Mouse (Mus musculus) MEL (cell line): ENCODE results near the gene Kirrel3. TPM values are rescaled to one million over a fixed set of nuclear protein-coding genes. Genes with fewer than 3 reads are reported as not detected.

Source experiments
- DNase-seq: peaks from one replicate; pipeline ENCODE4 v3.0.0; 2011; ENCODE audit warnings: low read depth, low spot score
- H3K27ac ChIP-seq: 2 replicates; pipeline ENCODE4 v1.5.1; 2012; ENCODE audit warnings: low read depth, mild to moderate bottlenecking, control low read depth, low read length, moderate library complexity; ENCODE audit not compliant: control insufficient read depth
- H3K27me3 ChIP-seq, 2 experiments: fragments of 150-350 bp in 1 of 2; sonication (generic) in 1 of 2; 2 replicates each; pipeline ENCODE4 v1.6.1; 2012; ENCODE audit warnings: low read length in 2 of 2, mild to moderate bottlenecking in 2 of 2, improper control_type of control experiment in 1 of 2, moderate library complexity in 1 of 2; ENCODE audit not compliant: insufficient read depth in 2 of 2, control insufficient read depth in 1 of 2
- H3K36me3 ChIP-seq, 2 experiments: 2 replicates each; pipeline ENCODE4 v1.6.1; 2012 to 2014; ENCODE audit warnings: low read length in 2 of 2, improper control_type of control experiment in 1 of 2, inconsistent platforms in 1 of 2, mild to moderate bottlenecking in 1 of 2; ENCODE audit not compliant: insufficient read depth in 2 of 2, control insufficient read depth in 1 of 2
- H3K4me1 ChIP-seq, 2 experiments: fragments of 150-350 bp in 1 of 2; sonication (generic) in 1 of 2; 2 replicates each; pipeline ENCODE4 v1.6.1; 2012; ENCODE audit warnings: low read length in 2 of 2, improper control_type of control experiment in 1 of 2, mild to moderate bottlenecking in 1 of 2; ENCODE audit not compliant: insufficient read depth in 2 of 2, control insufficient read depth in 1 of 2
- H3K4me3 ChIP-seq, 2 experiments: fragments of 150-350 bp in 1 of 2; sonication (generic) in 1 of 2; 2 replicates each; pipeline ENCODE4 v1.5.1; 2012; ENCODE audit warnings: low read depth in 2 of 2, low read length in 2 of 2, mild to moderate bottlenecking in 2 of 2, moderate library complexity in 2 of 2, control low read depth in 1 of 2, improper control_type of control experiment in 1 of 2; ENCODE audit not compliant: control insufficient read depth in 1 of 2, insufficient read depth in 1 of 2
- H3K79me2 ChIP-seq: 2 replicates; pipeline ENCODE4 v1.6.1; 2012; ENCODE audit warnings: mild to moderate bottlenecking, low read length, moderate library complexity; ENCODE audit not compliant: control insufficient read depth, poor library complexity, insufficient read depth
- H3K9ac ChIP-seq: 2 replicates; pipeline ENCODE4 v1.6.1; 2012; ENCODE audit warnings: low read depth, mild to moderate bottlenecking, control low read depth, low read length, moderate library complexity; ENCODE audit not compliant: control insufficient read depth, poor library complexity, severe bottlenecking
- H3K9me3 ChIP-seq: fragments of 150-350 bp; sonication (generic); replicated peaks from 2 replicates; pipeline ENCODE4 v1.6.1; 2012; ENCODE audit warnings: mild to moderate bottlenecking, low read length, improper control_type of control experiment, moderate library complexity; ENCODE audit not compliant: insufficient read depth
- BHLHE40 ChIP-seq: IDR thresholded peaks from 2 replicates; pipeline ENCODE4 v1.6.1; 2012; ENCODE audit warnings: low read depth, mild to moderate bottlenecking, inconsistent platforms, low read length, improper control_type of control experiment, borderline replicate concordance
- CHD1 ChIP-seq: IDR thresholded peaks from 2 replicates; pipeline ENCODE4 v1.6.1; 2012; ENCODE audit warnings: low read depth, mild to moderate bottlenecking, inconsistent platforms, low read length, improper control_type of control experiment
- CTCF ChIP-seq, 3 experiments: IDR thresholded peaks in 2 of 3; conservative IDR thresholded peaks in 1 of 3; 2 replicates each; pipeline ENCODE4 v1.5.1; 2011 to 2012; ENCODE audit warnings: low read length in 3 of 3, low read depth in 2 of 3, mild to moderate bottlenecking in 2 of 3, improper control_type of control experiment in 1 of 3, inconsistent platforms in 1 of 3, mixed read lengths in 1 of 3, moderate library complexity in 1 of 3; ENCODE audit not compliant: control insufficient read depth in 1 of 3, insufficient read depth in 1 of 3, poor library complexity in 1 of 3, severe bottlenecking in 1 of 3
- E2F4 ChIP-seq: IDR thresholded peaks from 2 replicates; pipeline ENCODE4 v1.6.1; 2011; ENCODE audit warnings: low read depth, low read length, improper control_type of control experiment, borderline replicate concordance
- ETS1 ChIP-seq: IDR thresholded peaks from 2 replicates; pipeline ENCODE4 v1.6.1; 2012; ENCODE audit warnings: low read depth, mild to moderate bottlenecking, inconsistent platforms, low read length, improper control_type of control experiment, moderate library complexity
- GABPA ChIP-seq: IDR thresholded peaks from 2 replicates; pipeline ENCODE4 v1.6.1; 2012; ENCODE audit warnings: low read depth, mild to moderate bottlenecking, inconsistent platforms, low read length, improper control_type of control experiment, moderate library complexity
- HCFC1 ChIP-seq: IDR thresholded peaks from 2 replicates; pipeline ENCODE4 v1.6.1; 2012; ENCODE audit warnings: low read depth, mild to moderate bottlenecking, inconsistent platforms, low read length, improper control_type of control experiment, moderate library complexity
- JUND ChIP-seq: IDR thresholded peaks from 2 replicates; pipeline ENCODE4 v1.6.1; 2011; ENCODE audit warnings: low read depth, mild to moderate bottlenecking, improper control_type of control experiment, low read length
- KAT2A ChIP-seq: conservative IDR thresholded peaks from 2 replicates; pipeline ENCODE4 v1.6.1; 2012; ENCODE audit warnings: low read depth, low read length, improper control_type of control experiment, inconsistent platforms
- MAFK ChIP-seq: IDR thresholded peaks from 2 replicates; pipeline ENCODE4 v1.6.1; 2011; ENCODE audit warnings: low read depth, mild to moderate bottlenecking, low read length, improper control_type of control experiment, borderline replicate concordance
- MAX ChIP-seq: IDR thresholded peaks from 2 replicates; pipeline ENCODE4 v1.6.1; 2011; ENCODE audit warnings: low read length, improper control_type of control experiment
- MAZ ChIP-seq: IDR thresholded peaks from 2 replicates; pipeline ENCODE4 v1.6.1; 2012; ENCODE audit warnings: low read depth, mild to moderate bottlenecking, inconsistent platforms, low read length, improper control_type of control experiment
- MEF2A ChIP-seq: IDR thresholded peaks from 2 replicates; pipeline ENCODE4 v1.6.1; 2014; ENCODE audit warnings: low read depth, mild to moderate bottlenecking, inconsistent platforms, low read length, improper control_type of control experiment; ENCODE audit not compliant: poor library complexity, insufficient replicate concordance, severe bottlenecking; ENCODE audit errors: extremely low read depth
- MYC ChIP-seq: IDR thresholded peaks from 2 replicates; pipeline ENCODE4 v1.6.1; 2011; ENCODE audit warnings: low read depth, mild to moderate bottlenecking, low read length, improper control_type of control experiment, moderate library complexity
- POLR2AphosphoS2 ChIP-seq: IDR thresholded peaks from 2 replicates; pipeline ENCODE4 v1.6.1; 2011; ENCODE audit warnings: low read length, improper control_type of control experiment
- RCOR1 ChIP-seq: IDR thresholded peaks from 2 replicates; pipeline ENCODE4 v1.6.1; 2012; ENCODE audit warnings: low read depth, mild to moderate bottlenecking, inconsistent platforms, low read length, improper control_type of control experiment
- SIN3A ChIP-seq: IDR thresholded peaks from 2 replicates; pipeline ENCODE4 v1.6.1; 2012; ENCODE audit warnings: low read length, improper control_type of control experiment, inconsistent platforms
- TCF12 ChIP-seq: IDR thresholded peaks from 2 replicates; pipeline ENCODE4 v1.6.1; 2014; ENCODE audit warnings: low read depth, mild to moderate bottlenecking, inconsistent platforms, low read length, improper control_type of control experiment, moderate library complexity
- USF1 ChIP-seq: IDR thresholded peaks from 2 replicates; pipeline ENCODE4 v1.6.1; 2014; ENCODE audit warnings: low read depth, mild to moderate bottlenecking, inconsistent platforms, low read length, improper control_type of control experiment, moderate library complexity
- ZKSCAN1 ChIP-seq: IDR thresholded peaks from 2 replicates; pipeline ENCODE4 v1.6.1; 2012; ENCODE audit warnings: low read depth, mild to moderate bottlenecking, inconsistent platforms, low read length, improper control_type of control experiment, moderate library complexity
- ZNF384 ChIP-seq: IDR thresholded peaks from 2 replicates; pipeline ENCODE4 v1.6.1; 2012; ENCODE audit warnings: low read depth, mild to moderate bottlenecking, inconsistent platforms, low read length, improper control_type of control experiment
- polyA plus RNA-seq, 2 experiments: library from polyadenylated mRNA; stranded (reverse) in 1 of 2; unstranded in 1 of 2; fragments of >175 nt in 1 of 2; fragments of >200 nt in 1 of 2; gene quantifications; 2 replicates each; pipeline versions ENCODE4 v1.2.1 to v1.2.4; 2012; ENCODE audit warnings: low replicate concordance in 2 of 2, low read depth in 1 of 2; ENCODE audit not compliant: insufficient read length in 2 of 2, insufficient read depth in 1 of 2, missing spikeins in 1 of 2
- total RNA-seq: library from RNA; depleted of rRNA; stranded (reverse); fragments of 300-350 nt; gene quantifications from 2 replicates; pipeline ENCODE4 v1.2.3, GENCODE M21; 2012

Kirrel3 gene
- total and polyA plus RNA-seq, 3 experiments: 0.06 TPM; not detected in 2

DNA sequence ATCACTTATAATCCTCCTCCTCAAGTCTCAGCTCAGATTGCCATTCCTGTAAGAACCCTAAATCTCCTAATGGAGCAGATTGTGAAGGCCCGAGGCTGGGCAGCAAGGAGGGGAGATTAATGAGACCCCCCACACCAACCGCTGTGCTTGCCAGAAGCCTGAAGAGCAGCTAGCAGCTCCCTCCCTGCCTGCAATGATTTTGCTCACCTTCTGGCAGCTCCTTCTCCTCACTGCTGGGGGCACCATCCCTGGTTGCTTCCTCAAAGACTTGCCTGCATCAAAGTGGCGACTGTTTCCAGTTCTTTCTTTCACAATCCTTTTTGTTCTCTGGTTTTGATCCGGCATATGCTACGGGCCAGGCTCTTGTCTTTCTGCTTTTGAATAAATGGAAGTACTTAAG lies 253.7 kb downstream of the Kirrel3 start:
- Histone ChIP-seq H3K79me2 (no peaks in the 10 kb centered on the region), H3K9ac (no peak overlapping the region), H3K27me3 (no peaks in the 10 kb centered on the region)

DNA sequence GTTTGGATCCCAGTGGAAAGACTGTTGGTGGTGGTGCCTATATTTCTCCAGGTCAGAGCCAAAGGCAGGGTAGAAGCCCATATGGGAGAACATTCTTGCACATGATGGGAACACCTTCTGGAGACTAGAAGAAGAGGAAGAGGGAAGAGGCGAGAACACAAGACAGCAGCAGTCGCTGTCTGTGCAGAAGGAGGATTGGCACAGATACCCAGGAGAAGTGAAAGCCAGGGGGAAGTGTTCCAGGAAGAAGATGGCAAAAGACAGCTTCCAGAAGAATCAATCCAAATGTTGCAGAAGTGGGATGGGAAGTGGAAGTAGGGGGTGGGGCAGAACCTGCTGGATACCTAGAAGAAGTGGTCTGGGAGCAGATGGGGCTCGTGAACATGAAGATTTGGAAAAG lies 255.1 kb downstream of the Kirrel3 start:
- Histone ChIP-seq H3K4me1 (no peaks in the 10 kb centered on the region), H3K4me3 (no peak overlapping the region), H3K9me3 (no peaks in the 10 kb centered on the region)
- TF ChIP-seq BHLHE40 (no peak), CTCF (IDR thresholded peaks at IDR 0.05 in 2 of 3, conservative IDR thresholded peaks at IDR 0.05 in 1 of 3; ENCODE audit: control insufficient read depth in 1 of 3, insufficient read depth in 1 of 3, low read depth in 2 of 3, low read length in 3 of 3, poor library complexity in 1 of 3, severe bottlenecking in 1 of 3) (no peak), ZKSCAN1 (no peak), ZNF384 (no peak), JUND (no peak), POLR2AphosphoS2 (no peak), TCF12 (no peak), SIN3A (no peak), MYC (no peak), MAFK (no peak), GABPA (no peak), ETS1 (no peak), MAX (no peak), MAZ (no peak), USF1 (no peak), CHD1 (no peak), MEF2A (no peak)
- TF ChIP-seq, all 39 proteins: peak for 0
- no peak overlapping the region for H3K27ac ChIP-seq
- H3K79me2 ChIP-seq: no peaks in the 10 kb centered on the region
- DNase-seq: no peak
- no peak overlapping the region for H3K9ac ChIP-seq
- H3K27me3 ChIP-seq: no peaks in the 10 kb centered on the region
- no peaks in the 10 kb centered on the region for H3K36me3 ChIP-seq

More for the DNA sequence above, 253.7 kb downstream of the Kirrel3 start:
- H3K4me3 ChIP-seq: no peak overlapping the region
- H3K36me3 ChIP-seq: no peaks in the 10 kb centered on the region
- DNase-seq: no peak
- no peaks in the 10 kb centered on the region for H3K4me1 ChIP-seq
- TF ChIP-seq BHLHE40 (no peak), USF1 (no peak), SIN3A (no peak), RCOR1 (no peak), E2F4 (no peak), HCFC1 (no peak), KAT2A (no peak)
- no peaks in the 10 kb centered on the region for H3K9me3 ChIP-seq
- H3K27ac ChIP-seq: no peak overlapping the region
